Comparison of ENCODE assay signal across 9 mouse cellular contexts in the genomic region with DNA sequence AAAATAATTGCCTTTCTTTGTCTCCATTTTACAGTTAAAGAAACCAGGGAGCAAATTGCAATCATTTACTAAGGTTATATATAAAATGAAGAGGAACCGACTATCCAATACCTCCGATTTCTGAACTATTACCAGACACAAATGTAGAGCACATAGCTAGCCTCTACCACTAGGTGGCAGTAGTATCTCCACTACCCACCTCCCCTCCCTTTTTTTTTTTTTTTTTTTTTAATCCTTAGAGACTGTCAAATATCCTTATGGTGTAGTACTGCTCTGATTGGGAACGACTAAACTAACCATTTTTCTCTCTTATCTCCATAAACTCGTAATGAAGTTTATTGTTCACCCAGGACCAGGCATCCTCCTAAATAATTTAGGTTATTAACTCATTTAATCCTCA. TPM values are rescaled to one million over a fixed set of nuclear protein-coding genes. Genes with fewer than 3 reads are reported as not detected.
DNase-seq lines count a peak whose midpoint lies in the region; ATAC-seq and TF ChIP-seq lines count a peak whose summit lies in the region.
"Had no signal": no experiment of that assay in that cellular context is flagged by ENCODE, and none has a peak within 500 bp of the region (broad histone marks: within the 10 kb centered on the region; RNA-seq: fewer than 3 reads in every experiment).

No protein-coding gene starts in this region.

- TF ChIP-seq POLR2A in brain, embryonic 14.5 days (IDR thresholded peaks at IDR 0.05; ENCODE audit: borderline replicate concordance, extremely low read depth, insufficient read depth, insufficient read length, poor library complexity, severe bottlenecking), result no peak

- TF ChIP-seq CTCF in lung, embryonic 14.5 days (IDR thresholded peaks at IDR 0.05; ENCODE audit: low read depth), result peak; percentile 73
- peak; percentile 51; the same call in 1 of the 2 replicates for TF ChIP-seq CTCF in brain, embryonic 14.5 days (IDR thresholded peaks at IDR 0.05; ENCODE audit: borderline replicate concordance, extremely low read depth, insufficient read depth, insufficient read length)

- 53% methylated on average over 4 of the region's 4 CpGs for WGBS in forebrain, embryonic 16.5 days
- 63% methylated on average over 4 of the region's 4 CpGs for WGBS in forebrain, embryonic 12.5 days
- WGBS in lung, embryonic 14.5 days, result 42% methylated on average over 4 of the region's 4 CpGs
- 58% methylated on average over 4 of the region's 4 CpGs for WGBS in neural tube, embryonic 15.5 days
- 56% methylated on average over 4 of the region's 4 CpGs for WGBS in intestine, embryonic 16.5 days

- H3K4me3 ChIP-seq in forebrain, embryonic 16.5 days (replicated peaks; ENCODE audit: low read length), result no peak overlapping the region
- no peak overlapping the region for H3K4me3 ChIP-seq in forebrain, embryonic 12.5 days (replicated peaks)
- H3K4me3 ChIP-seq in lung, embryonic 14.5 days (ENCODE audit: low read depth, low read length), result no peak overlapping the region
- H3K4me3 ChIP-seq in neural tube, embryonic 15.5 days (replicated peaks), result no peak overlapping the region
- no peak overlapping the region for H3K4me3 ChIP-seq in intestine, embryonic 16.5 days (ENCODE audit: low read length)
- H3K4me3 ChIP-seq: heart, embryonic 13.5 days had no signal

- no peak overlapping the region for H3K9ac ChIP-seq in forebrain, embryonic 16.5 days (replicated peaks; ENCODE audit: low read depth, low read length)
- H3K9ac ChIP-seq in forebrain, embryonic 12.5 days, result no peak overlapping the region
- no peak overlapping the region for H3K9ac ChIP-seq in lung, embryonic 14.5 days
- no peak overlapping the region for H3K9ac ChIP-seq in neural tube, embryonic 15.5 days (replicated peaks)
- H3K9ac ChIP-seq in intestine, embryonic 16.5 days (ENCODE audit: low read depth, low read length), result no peak overlapping the region
- H3K9ac ChIP-seq: heart, embryonic 13.5 days had no signal

- DNase-seq in lung, embryonic 14.5 days, result peak; percentile 77
- DNase-seq in lung, adult 18-20 months, result no peak
- peak; percentile 64 for DNase-seq in brain, embryonic 14.5 days (ENCODE audit: low read depth)
- no peak for DNase-seq in urinary bladder, adult 18-20 months (ENCODE audit: low spot score in 2 of 2)

- ATAC-seq in forebrain, embryonic 16.5 days, result peak; percentile 39; the same call in 1 of the 2 replicates
- no peak for ATAC-seq in forebrain, embryonic 12.5 days (ENCODE audit: low FRiP score)
- no peak for ATAC-seq in lung, embryonic 14.5 days (ENCODE audit: insufficient read depth)
- ATAC-seq in neural tube, embryonic 15.5 days (ENCODE audit: low FRiP score), result peak; percentile 48
- no peak for ATAC-seq in intestine, embryonic 16.5 days

- H3K4me1 ChIP-seq in forebrain, embryonic 16.5 days (replicated peaks; ENCODE audit: control insufficient read depth, insufficient read depth, low read length), result no peaks in the 10 kb centered on the region
- H3K4me1 ChIP-seq in forebrain, embryonic 12.5 days, result no peaks in the 10 kb centered on the region
- H3K4me1 ChIP-seq in lung, embryonic 14.5 days (ENCODE audit: insufficient read depth), result 0 out of 2 replicates have a peak, but pooled peaks cover 5% of the 10 kb centered on the region
- H3K4me1 ChIP-seq in neural tube, embryonic 15.5 days, result no peaks in the 10 kb centered on the region; the same call in 1 of the 2 replicates
- H3K4me1 ChIP-seq in intestine, embryonic 16.5 days (ENCODE audit: control insufficient read depth, insufficient read depth, low read length), result peaks cover 17% of the 10 kb centered on the region

- no peaks in the 10 kb centered on the region for H3K27me3 ChIP-seq in forebrain, embryonic 16.5 days (replicated peaks; ENCODE audit: control insufficient read depth, insufficient read depth, low read length)
- no peaks in the 10 kb centered on the region for H3K27me3 ChIP-seq in forebrain, embryonic 12.5 days
- H3K27me3 ChIP-seq in lung, embryonic 14.5 days (ENCODE audit: insufficient read depth, low read length), result no peaks in the 10 kb centered on the region
- H3K27me3 ChIP-seq in neural tube, embryonic 15.5 days (replicated peaks), result no peaks in the 10 kb centered on the region
- H3K27me3 ChIP-seq in intestine, embryonic 16.5 days (replicated peaks; ENCODE audit: control insufficient read depth, insufficient read depth, low read length), result no peaks in the 10 kb centered on the region

- no peak overlapping the region for H3K27ac ChIP-seq in forebrain, embryonic 16.5 days (ENCODE audit: low read length)
- H3K27ac ChIP-seq in forebrain, embryonic 12.5 days, result no peak overlapping the region
- no peak overlapping the region for H3K27ac ChIP-seq in lung, embryonic 14.5 days (ENCODE audit: low read depth)
- H3K27ac ChIP-seq in neural tube, embryonic 15.5 days (replicated peaks), result no peak overlapping the region
- no peak overlapping the region for H3K27ac ChIP-seq in intestine, embryonic 16.5 days (ENCODE audit: low read length)
- H3K27ac ChIP-seq: heart, embryonic 13.5 days had no signal

- no peak overlapping the region for H3K4me2 ChIP-seq in forebrain, embryonic 16.5 days (ENCODE audit: low read length)
- H3K4me2 ChIP-seq in forebrain, embryonic 12.5 days, result no peak overlapping the region
- H3K4me2 ChIP-seq in lung, embryonic 14.5 days, result no peak overlapping the region
- no peak overlapping the region for H3K4me2 ChIP-seq in neural tube, embryonic 15.5 days
- H3K4me2 ChIP-seq in intestine, embryonic 16.5 days (ENCODE audit: low read depth, low read length), result no peak overlapping the region
- H3K4me2 ChIP-seq: heart, embryonic 13.5 days had no signal

- H3K9me3 ChIP-seq in forebrain, embryonic 16.5 days (ENCODE audit: control insufficient read depth, low read length), result no peaks in the 10 kb centered on the region
- H3K9me3 ChIP-seq in forebrain, embryonic 12.5 days, result no peaks in the 10 kb centered on the region
- no peaks in the 10 kb centered on the region for H3K9me3 ChIP-seq in lung, embryonic 14.5 days (ENCODE audit: low read depth, low read length)
- H3K9me3 ChIP-seq in neural tube, embryonic 15.5 days (replicated peaks), result no peaks in the 10 kb centered on the region
- no peaks in the 10 kb centered on the region for H3K9me3 ChIP-seq in intestine, embryonic 16.5 days (ENCODE audit: control insufficient read depth, low read length)
- H3K9me3 ChIP-seq: heart, embryonic 13.5 days had no signal

- H3K36me3 ChIP-seq in forebrain, embryonic 16.5 days (ENCODE audit: control insufficient read depth, insufficient read depth), result no peaks in the 10 kb centered on the region
- no peaks in the 10 kb centered on the region for H3K36me3 ChIP-seq in forebrain, embryonic 12.5 days (replicated peaks)
- no peaks in the 10 kb centered on the region for H3K36me3 ChIP-seq in lung, embryonic 14.5 days (ENCODE audit: insufficient read depth)
- no peaks in the 10 kb centered on the region for H3K36me3 ChIP-seq in neural tube, embryonic 15.5 days
- no peaks in the 10 kb centered on the region for H3K36me3 ChIP-seq in intestine, embryonic 16.5 days (ENCODE audit: control insufficient read depth, insufficient read depth, low read length)
- H3K36me3 ChIP-seq: heart, embryonic 13.5 days had no signal

RNA-seq across cellular contexts. Expression of a gene that starts 12.6 kb away (rescaled TPM):
- polyA plus RNA-seq in forebrain, embryonic 16.5 days (2015; fragmentation: Nextera tagmentation; extraction: Ambion mirVana), result 0.10 and 0.11 TPM in 2 replicates
- polyA plus RNA-seq in forebrain, embryonic 12.5 days (2016; fragmentation: Nextera tagmentation; extraction: Ambion mirVana), result 0.10 TPM in 1 of 2 replicates, not detected in the other
- polyA plus RNA-seq in lung, embryonic 14.5 days (2014; fragmentation: Nextera tagmentation; extraction: Ambion mirVana), result 0.66 and 0.78 TPM in 2 replicates
- 0.04 and 0.10 TPM in 2 replicates for polyA plus RNA-seq in brain, embryonic 14.5 days (2012; rRNA removed)
- 0.40 and 0.69 TPM in 2 replicates for polyA plus RNA-seq in neural tube, embryonic 15.5 days (2015; fragmentation: Nextera tagmentation; extraction: Ambion mirVana)
- polyA plus RNA-seq in intestine, embryonic 16.5 days (2015; fragmentation: Nextera tagmentation; extraction: Ambion mirVana), result 3.0 and 3.5 TPM in 2 replicates

RNA-seq across cellular contexts. Expression of a gene that starts 15.7 kb away (rescaled TPM):
- 62.8 and 90.9 TPM in 2 replicates for polyA plus RNA-seq in forebrain, embryonic 16.5 days (2015; fragmentation: Nextera tagmentation; extraction: Ambion mirVana)
- 25.9 and 27.3 TPM in 2 replicates for polyA plus RNA-seq in forebrain, embryonic 12.5 days (2016; fragmentation: Nextera tagmentation; extraction: Ambion mirVana)
- 1.9 and 2.0 TPM in 2 replicates for polyA plus RNA-seq in lung, embryonic 14.5 days (2014; fragmentation: Nextera tagmentation; extraction: Ambion mirVana)
- 79.6 and 109 TPM in 2 replicates for polyA plus RNA-seq in brain, embryonic 14.5 days (2012; rRNA removed)
- polyA plus RNA-seq in neural tube, embryonic 15.5 days (2015; fragmentation: Nextera tagmentation; extraction: Ambion mirVana), result 135 and 160 TPM in 2 replicates
- polyA plus RNA-seq in intestine, embryonic 16.5 days (2015; fragmentation: Nextera tagmentation; extraction: Ambion mirVana), result 3.5 and 4.1 TPM in 2 replicates

RNA-seq across cellular contexts. Expression of a gene that starts 31.9 kb away (rescaled TPM):
- polyA plus RNA-seq in forebrain, embryonic 16.5 days (2015; fragmentation: Nextera tagmentation; extraction: Ambion mirVana), result 0.11 and 0.55 TPM in 2 replicates
- polyA plus RNA-seq in forebrain, embryonic 12.5 days (2016; fragmentation: Nextera tagmentation; extraction: Ambion mirVana), result 0.14 and 0.19 TPM in 2 replicates
- polyA plus RNA-seq in lung, embryonic 14.5 days (2014; fragmentation: Nextera tagmentation; extraction: Ambion mirVana), result 1.9 TPM in 2 replicates
- 0.15 and 0.22 TPM in 2 replicates for polyA plus RNA-seq in brain, embryonic 14.5 days (2012; rRNA removed)
- polyA plus RNA-seq in neural tube, embryonic 15.5 days (2015; fragmentation: Nextera tagmentation; extraction: Ambion mirVana), result 0.31 and 1.4 TPM in 2 replicates
- polyA plus RNA-seq in intestine, embryonic 16.5 days (2015; fragmentation: Nextera tagmentation; extraction: Ambion mirVana), result 5.1 TPM in 2 replicates

Comparison
In these comparisons a context has a peak if more than half of its experiments do, and no peak if none do; other contexts are left out.
1. ATAC-seq: peak in forebrain, embryonic 16.5 days (single experiment) and neural tube, embryonic 15.5 days (single experiment); none in forebrain, embryonic 12.5 days (single experiment), lung, embryonic 14.5 days (single experiment) and intestine, embryonic 16.5 days (single experiment).
2. DNase-seq: peak in lung, embryonic 14.5 days (single experiment) and brain, embryonic 14.5 days (single experiment); none in lung, adult 18-20 months (0 of 2) and urinary bladder, adult 18-20 months (0 of 2).